Mouse (Mus musculus) kidney, postnatal 0 days (tissue): Measurements from ENCODE around the gene Stat1. TPM values are rescaled to one million over a fixed set of nuclear protein-coding genes. Genes with fewer than 3 reads are reported as not detected.

ENCODE experiments used
- ATAC-seq: fragments of 200-750 bp; cut with Nextera tagmentation; replicated peaks from 2 replicates; pipeline ENCODE4 v1.8.0; 2017; ENCODE audit warnings: low read depth, moderate number of reproducible peaks, moderate TSS enrichment, moderate library complexity; ENCODE audit not compliant: low FRiP score
- DNase-seq: peaks from one replicate; pipeline ENCODE4 v3.0.0-alpha.2; 2016; ENCODE audit warnings: low spot score
- H3K27ac ChIP-seq: fragments of 300-500 bp; sonication (generic); 2 replicates; pipeline ENCODE4 v1.5.1; 2014; ENCODE audit warnings: mild to moderate bottlenecking
- H3K27me3 ChIP-seq: fragments of 300-500 bp; sonication (generic); 2 replicates; pipeline ENCODE4 v1.6.1; 2014; ENCODE audit warnings: low read length, mixed read lengths; ENCODE audit not compliant: insufficient read depth
- H3K36me3 ChIP-seq: fragments of 300-500 bp; sonication (generic); 2 replicates; pipeline ENCODE4 v1.6.1; 2014; ENCODE audit warnings: low read length, mixed read lengths; ENCODE audit not compliant: insufficient read depth
- H3K4me1 ChIP-seq: fragments of 300-500 bp; sonication (generic); replicated peaks from 2 replicates; pipeline ENCODE4 v1.6.1; 2014; ENCODE audit warnings: antibody characterized with exemption, low read length, mixed read lengths; ENCODE audit not compliant: insufficient read depth
- H3K4me2 ChIP-seq: fragments of 300-500 bp; sonication (generic); 2 replicates; pipeline ENCODE4 v1.6.1; 2014; ENCODE audit warnings: mild to moderate bottlenecking, low read length, moderate library complexity, mixed read lengths
- H3K4me3 ChIP-seq: fragments of 300-500 bp; sonication (generic); replicated peaks from 2 replicates; pipeline ENCODE4 v1.5.1; 2014; ENCODE audit warnings: low read depth, low read length
- H3K9ac ChIP-seq: fragments of 300-500 bp; sonication (generic); 2 replicates; pipeline ENCODE4 v1.6.1; 2014; ENCODE audit warnings: low read depth, low read length
- H3K9me3 ChIP-seq: fragments of 300-500 bp; sonication (generic); replicated peaks from 2 replicates; pipeline ENCODE4 v1.6.1; 2016; ENCODE audit warnings: low read length, inconsistent platforms, mixed read lengths
- CTCF ChIP-seq: IDR thresholded peaks from 2 replicates; pipeline ENCODE4 v1.5.1; 2016; ENCODE audit warnings: antibody characterized with exemption, low read depth, mild to moderate bottlenecking, moderate library complexity
- WGBS: fragments of 180-500 bp; shearing (Covaris S2); extraction: QIAGEN DNeasy Blood & Tissue Kit; methylation state at CpG from one replicate; pipeline ENCODE4 v1.1.7; 2014; 5-methylcytosine and 5-hydroxymethylcytosine counted together
- polyA plus RNA-seq: library from polyadenylated mRNA; unstranded; fragments of >200 nt; fragmentation: Nextera tagmentation; extraction: Ambion mirVana; gene quantifications from 2 replicates; pipeline ENCODE4 v1.2.1, GENCODE M21; 2015

The Stat1 gene
- polyA plus RNA-seq, 1 experiment from 2014 or later: 36.9 TPM

DNA sequence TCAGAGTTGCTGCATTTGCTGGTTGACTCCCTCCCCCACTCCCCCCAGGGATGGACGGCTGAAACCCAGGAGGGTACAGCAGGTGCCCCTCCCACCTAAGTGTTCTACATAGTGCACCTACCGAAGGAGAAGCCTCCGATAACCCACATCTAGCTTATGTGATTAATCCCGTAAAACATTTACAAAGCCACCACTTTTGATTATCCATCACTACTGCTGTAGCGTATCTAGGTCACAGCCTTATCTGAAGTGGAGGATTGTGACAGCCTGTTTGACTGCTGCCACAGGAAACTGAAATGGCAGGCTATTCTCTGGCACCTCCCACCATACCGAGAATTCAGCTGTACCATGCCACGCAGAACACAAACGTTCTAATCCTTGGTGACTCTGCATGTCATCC is 52.0 kb downstream of the Stat1 start:
- TF ChIP-seq CTCF: no peak
- H3K4me1 ChIP-seq: no peaks in the 10 kb centered on the region
- no peaks in the 10 kb centered on the region for H3K27me3 ChIP-seq
- no peaks in the 10 kb centered on the region for H3K36me3 ChIP-seq
- 0 out of 2 replicates have a peak, but pooled peaks have one; percentile 3 for ATAC-seq
- H3K27ac ChIP-seq: no peak overlapping the region
- WGBS: 54% methylated on average over 8 of the region's 8 CpGs
- H3K9me3 ChIP-seq: no peaks in the 10 kb centered on the region
- H3K4me3 ChIP-seq: no peak overlapping the region
- H3K4me2 ChIP-seq: no peak overlapping the region
- no peak for DNase-seq
- no peak overlapping the region for H3K9ac ChIP-seq

DNA sequence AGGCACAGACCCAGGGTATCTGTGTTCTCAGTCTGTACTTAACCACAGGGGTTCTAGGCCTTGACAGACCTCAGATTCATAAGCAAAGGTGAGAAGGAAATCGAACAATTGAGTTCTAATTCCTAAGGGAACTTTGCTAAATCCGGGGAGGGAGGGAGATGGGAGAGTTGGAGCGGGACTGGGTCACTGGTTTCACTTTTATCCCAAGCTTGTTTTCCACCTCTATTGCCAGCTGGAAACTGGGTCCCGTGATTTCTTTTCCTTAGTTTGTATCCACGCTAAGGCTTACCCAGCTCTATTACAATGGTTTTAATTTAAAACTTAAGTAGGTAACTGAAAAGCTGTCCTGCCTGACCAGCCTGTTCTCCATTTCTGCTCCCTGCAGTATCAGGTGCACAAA is 56.1 kb downstream of the Stat1 start:
- no peak for ATAC-seq

DNA sequence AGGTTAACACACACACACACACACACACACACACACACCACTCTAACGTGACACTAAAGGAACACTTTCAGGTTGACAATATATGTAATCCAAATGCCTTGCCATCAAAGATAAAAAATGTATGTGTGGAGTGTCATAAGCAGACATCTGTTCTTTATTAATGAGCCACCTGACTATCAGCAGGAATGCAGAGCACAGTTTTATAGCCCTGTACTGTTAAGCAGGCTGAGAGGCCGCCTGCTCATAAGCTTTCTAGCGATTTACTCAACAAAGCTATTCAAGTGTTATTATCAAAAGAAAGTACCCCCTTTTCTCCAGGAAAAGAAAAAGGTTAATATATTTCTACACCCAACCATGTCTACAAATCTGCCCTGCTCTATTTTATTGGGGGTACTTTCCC is 56.7 kb downstream of the Stat1 start:
- 64% methylated on average over 3 of the region's 3 CpGs for WGBS
- TF ChIP-seq CTCF: no peak

More for the DNA sequence above, 56.1 kb downstream of the Stat1 start:
- H3K4me1 ChIP-seq: 0 out of 2 replicates have a peak, but pooled peaks cover 3% of the 10 kb centered on the region
- no peak overlapping the region for H3K9ac ChIP-seq
- H3K27me3 ChIP-seq: no peaks in the 10 kb centered on the region
- H3K36me3 ChIP-seq: no peaks in the 10 kb centered on the region
- H3K9me3 ChIP-seq: no peaks in the 10 kb centered on the region
- H3K4me2 ChIP-seq: no peak overlapping the region
- DNase-seq: no peak
- no peak overlapping the region for H3K4me3 ChIP-seq
- H3K27ac ChIP-seq: no peak overlapping the region
- TF ChIP-seq CTCF: no peak
- 72% methylated on average over 5 of the region's 5 CpGs for WGBS

DNA sequence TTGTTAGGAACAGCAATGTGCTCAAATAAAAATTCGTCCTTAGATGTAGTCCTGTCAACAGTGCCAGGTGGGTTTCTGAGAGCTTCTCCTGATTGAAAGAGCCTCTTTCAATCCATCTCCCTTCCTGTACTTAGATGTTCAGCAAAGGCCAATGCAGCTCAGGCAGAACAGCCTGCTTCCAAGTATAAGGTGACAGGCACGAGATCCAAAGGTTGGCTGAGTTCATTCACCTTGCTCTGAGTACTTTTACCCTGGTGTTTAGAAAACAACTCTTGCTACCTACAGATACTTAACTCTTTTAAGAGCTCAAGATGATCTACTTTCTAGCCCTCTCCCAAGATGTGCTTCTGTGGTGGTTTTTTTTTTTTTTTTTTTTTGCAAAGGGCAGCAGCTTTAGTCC is 57.8 kb downstream of the Stat1 start:
- Histone ChIP-seq H3K9me3 (no peaks in the 10 kb centered on the region), H3K27me3 (no peaks in the 10 kb centered on the region), H3K36me3 (no peaks in the 10 kb centered on the region), H3K27ac (no peak overlapping the region), H3K4me2 (no peak overlapping the region), H3K9ac (no peak overlapping the region), H3K4me1 (0 out of 2 replicates have a peak, but pooled peaks cover 3% of the 10 kb centered on the region), H3K4me3 (no peak overlapping the region)
- peak; percentile 9 for DNase-seq
- TF ChIP-seq CTCF: no peak
- ATAC-seq: peak; percentile 59; the same call in 1 of the 2 replicates
- WGBS: 70% methylated on average over 2 of the region's 2 CpGs

More for the DNA sequence above, 56.7 kb downstream of the Stat1 start:
- H3K27me3 ChIP-seq: no peaks in the 10 kb centered on the region
- no peak overlapping the region for H3K27ac ChIP-seq
- DNase-seq (no peak), ATAC-seq (no peak)
- no peaks in the 10 kb centered on the region for H3K9me3 ChIP-seq
- 0 out of 2 replicates have a peak, but pooled peaks cover 3% of the 10 kb centered on the region for H3K4me1 ChIP-seq
- H3K36me3 ChIP-seq: no peaks in the 10 kb centered on the region
- no peak overlapping the region for H3K4me3 ChIP-seq
- H3K9ac ChIP-seq: no peak overlapping the region
- no peak overlapping the region for H3K4me2 ChIP-seq

DNA sequence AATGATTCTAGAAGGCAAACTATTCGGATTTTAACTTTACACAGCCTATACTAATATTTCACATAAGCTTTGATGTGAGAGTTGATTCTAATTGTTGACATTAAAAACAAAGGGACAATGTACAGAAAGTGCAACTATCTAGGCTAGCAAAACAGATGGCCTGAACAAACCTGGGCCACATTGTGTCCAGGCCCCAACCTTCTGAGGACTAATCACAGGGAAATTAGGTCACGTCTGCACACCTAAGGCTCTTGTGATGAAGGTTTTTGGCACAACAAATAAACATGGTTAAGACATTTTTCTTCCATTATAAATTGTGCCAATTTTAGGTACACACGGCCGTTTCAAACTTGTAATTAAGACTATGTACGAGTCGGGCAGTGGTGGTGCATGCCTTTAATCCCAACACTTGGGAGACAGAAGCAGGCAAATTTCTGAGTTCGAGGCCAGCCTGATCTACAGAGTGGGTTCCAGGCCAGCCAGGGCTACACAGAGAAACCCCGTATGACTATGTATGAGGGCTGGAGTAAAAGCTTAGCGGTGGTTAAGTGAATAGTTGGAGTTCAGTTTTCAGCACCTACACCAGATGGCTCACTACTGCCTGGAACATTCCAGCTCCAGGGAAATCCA is 60.8 kb downstream of the Stat1 start:
- Histone ChIP-seq H3K27ac (no peak overlapping the region), H3K9me3 (no peaks in the 10 kb centered on the region), H3K9ac (no peak overlapping the region), H3K4me3 (no peak overlapping the region), H3K4me1 (0 out of 2 replicates have a peak, but pooled peaks cover 3% of the 10 kb centered on the region), H3K36me3 (no peaks in the 10 kb centered on the region), H3K4me2 (no peak overlapping the region), H3K27me3 (no peaks in the 10 kb centered on the region)
- DNase-seq: no peak
- 96% methylated on average over 9 of the region's 9 CpGs for WGBS
- ATAC-seq: no peak
- no peak for TF ChIP-seq CTCF

DNA sequence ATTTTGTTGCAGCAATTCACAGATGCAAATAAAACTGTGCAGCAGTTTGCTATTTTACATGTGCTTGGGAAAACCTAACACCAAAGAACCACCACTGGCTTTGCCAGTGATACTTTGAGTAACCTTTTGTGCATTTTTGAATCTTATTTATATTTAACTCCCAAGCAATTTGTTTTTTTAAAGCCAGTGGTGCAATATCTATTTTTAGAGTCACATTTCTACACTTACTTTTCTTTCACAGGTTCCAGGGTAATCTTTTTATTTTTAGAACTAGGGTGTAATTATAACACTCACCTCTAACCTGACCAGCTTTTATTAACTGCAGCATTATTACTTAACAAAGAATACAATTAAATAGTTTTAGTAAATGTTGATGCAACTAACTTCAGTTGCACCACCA is 62.8 kb downstream of the Stat1 start:
- H3K9ac ChIP-seq: no peak overlapping the region
- no peak overlapping the region for H3K4me2 ChIP-seq
- no peak for TF ChIP-seq CTCF
- H3K27me3 ChIP-seq: no peaks in the 10 kb centered on the region
- no peak overlapping the region for H3K4me3 ChIP-seq
- no peak overlapping the region for H3K27ac ChIP-seq
- no peaks in the 10 kb centered on the region for H3K36me3 ChIP-seq
- H3K4me1 ChIP-seq: no peaks in the 10 kb centered on the region
- DNase-seq (no peak), ATAC-seq (no peak)
- H3K9me3 ChIP-seq: no peaks in the 10 kb centered on the region

DNA sequence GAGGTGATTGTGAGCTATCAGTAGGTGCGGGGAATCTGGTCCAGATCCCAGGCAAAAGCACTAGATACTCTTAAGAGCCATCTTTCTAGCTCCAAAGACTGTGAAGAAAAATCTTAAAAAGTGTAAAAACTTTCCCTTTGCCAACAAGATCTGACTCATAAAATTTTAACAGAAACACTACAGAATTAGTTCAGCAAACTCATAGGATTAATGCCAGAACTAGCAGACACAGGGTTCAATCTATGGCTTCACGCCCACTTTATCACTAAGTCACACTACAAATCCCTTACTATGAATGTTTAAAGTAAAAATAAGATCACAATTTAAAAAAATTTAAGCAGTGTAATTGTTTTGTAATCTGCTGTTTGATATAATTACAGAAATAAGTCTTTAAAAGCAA is 63.8 kb downstream of the Stat1 start:
- 93% methylated on average over 2 of the region's 2 CpGs for WGBS
- Histone ChIP-seq H3K9ac (no peak overlapping the region), H3K27me3 (no peaks in the 10 kb centered on the region), H3K4me1 (no peaks in the 10 kb centered on the region), H3K4me3 (no peak overlapping the region), H3K36me3 (no peaks in the 10 kb centered on the region), H3K4me2 (no peak overlapping the region), H3K27ac (no peak overlapping the region), H3K9me3 (no peaks in the 10 kb centered on the region)
- no peak for ATAC-seq
- no peak for TF ChIP-seq CTCF
- no peak for DNase-seq

Other genes starting within 250 kb of the Stat1 start
- 58.0 and 67.0 TPM in 2 replicates for gene Myo1b, start 203.4 kb upstream of the Stat1 start, polyA plus RNA-seq
- 1.0 and 1.4 TPM in 2 replicates for gene Stat4, start 132.3 kb upstream of the Stat1 start, polyA plus RNA-seq
- 32.0 TPM in 2 replicates for gene Gls, start 113.8 kb downstream of the Stat1 start, polyA plus RNA-seq